Mouse (Mus musculus): Measurements from ENCODE around the gene Dip2b.

The Dip2b gene

GRCm38 (mm10) chr15:100140428-100140827 is 102.0 kb downstream of the Dip2b start:
- DNase-seq = no peak

DNA sequence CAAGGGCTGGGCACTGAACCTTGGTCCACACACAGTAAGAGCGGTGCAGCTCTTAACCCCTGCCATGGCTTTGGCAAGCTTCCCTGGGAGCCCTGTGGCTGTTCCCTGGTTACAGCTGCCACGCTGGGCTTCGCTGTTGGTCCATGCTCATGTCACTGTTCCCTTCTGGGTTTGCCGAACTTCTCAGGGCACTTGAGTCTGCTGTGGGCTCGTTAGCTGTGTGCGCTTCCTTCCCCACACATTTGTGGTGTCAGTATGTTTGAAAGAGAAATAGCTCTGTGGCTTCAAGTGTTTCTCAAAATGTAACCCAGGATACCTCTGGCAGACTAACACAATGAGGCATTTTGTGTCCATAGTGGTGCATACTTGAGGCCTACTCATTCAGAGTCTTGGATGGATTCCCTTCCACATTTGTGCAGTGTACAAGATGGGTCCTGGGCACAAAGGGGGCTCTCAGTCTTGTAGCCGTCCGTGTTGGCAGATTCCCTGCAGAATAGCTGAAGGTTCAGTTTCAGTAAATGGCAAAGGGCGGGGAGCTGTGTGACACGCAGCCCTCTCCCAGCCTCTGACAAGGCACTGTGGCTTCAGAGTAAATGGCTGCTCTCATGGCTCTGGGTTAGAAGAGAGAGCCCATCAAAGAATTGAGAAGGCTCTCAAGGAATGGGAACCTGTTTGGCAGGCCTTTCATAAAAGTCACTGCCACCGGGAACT is 104.8 kb downstream of the Dip2b start:
- DNase-seq = peak; percentile 32 to 41

- DNase-seq = no peak
Observed at GRCm38 (mm10) chr15:100144854-100145824, 106.7 kb downstream of the Dip2b start.

DNA sequence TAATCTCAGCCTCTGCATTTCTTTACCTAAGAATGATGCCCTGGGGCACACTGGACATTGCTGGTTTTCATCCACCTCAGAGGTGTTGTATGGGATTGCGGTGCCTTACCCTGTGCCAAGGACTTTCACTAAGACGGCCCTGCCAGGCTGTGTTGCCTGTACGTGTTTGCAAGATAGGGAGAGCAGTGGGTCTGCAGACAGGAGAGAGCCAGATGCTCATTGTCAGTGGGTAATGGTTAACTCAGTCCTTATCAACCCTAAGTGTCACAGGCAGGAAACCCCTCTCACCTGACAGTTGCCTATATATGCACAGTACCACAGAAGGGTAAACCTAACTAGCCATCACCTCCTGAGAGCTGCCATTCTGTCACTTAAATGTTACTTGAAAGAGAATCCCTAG is 107.5 kb downstream of the Dip2b start:
- no peak for DNase-seq

DNA sequence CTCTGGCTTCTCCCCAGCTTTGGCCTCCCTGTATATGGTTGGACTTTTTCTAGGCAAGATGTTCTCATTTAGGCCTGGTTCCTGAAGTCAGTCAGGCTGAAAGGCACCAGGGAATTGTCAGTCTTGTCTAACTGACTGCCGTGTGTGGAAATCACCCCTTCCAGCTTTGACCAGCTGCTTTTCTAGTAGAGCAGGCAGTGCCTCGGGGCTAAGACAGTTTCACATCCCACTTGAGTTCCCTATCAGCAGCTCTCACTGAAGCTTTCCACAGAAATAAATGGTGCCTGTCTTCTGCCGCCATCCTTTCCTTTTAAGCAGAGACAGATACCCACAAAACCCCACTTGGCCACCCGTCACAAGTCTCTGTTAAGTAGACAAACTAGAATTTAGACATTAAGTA is 112.1 kb downstream of the Dip2b start:
- DNase-seq = no peak

DNA sequence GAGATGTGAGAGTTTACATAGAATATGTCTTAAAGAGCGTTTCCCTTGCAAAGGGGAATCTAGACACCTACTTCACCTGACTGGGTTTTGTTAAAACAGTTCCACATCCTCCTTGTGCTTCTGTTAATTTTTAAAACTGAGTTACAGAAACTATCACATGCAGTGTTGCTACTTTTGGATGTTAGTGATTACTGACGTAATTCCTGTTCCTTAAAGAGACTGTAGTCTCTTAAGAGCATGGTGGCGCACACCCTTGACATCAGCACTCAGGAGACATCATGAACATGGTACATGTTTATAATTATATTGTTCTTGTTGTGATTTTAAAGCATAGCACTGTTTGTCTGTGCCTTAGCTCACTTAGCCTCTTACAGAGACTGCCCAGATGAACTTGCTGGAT is 113.9 kb downstream of the Dip2b start:
- DNase-seq = no peak

DNA sequence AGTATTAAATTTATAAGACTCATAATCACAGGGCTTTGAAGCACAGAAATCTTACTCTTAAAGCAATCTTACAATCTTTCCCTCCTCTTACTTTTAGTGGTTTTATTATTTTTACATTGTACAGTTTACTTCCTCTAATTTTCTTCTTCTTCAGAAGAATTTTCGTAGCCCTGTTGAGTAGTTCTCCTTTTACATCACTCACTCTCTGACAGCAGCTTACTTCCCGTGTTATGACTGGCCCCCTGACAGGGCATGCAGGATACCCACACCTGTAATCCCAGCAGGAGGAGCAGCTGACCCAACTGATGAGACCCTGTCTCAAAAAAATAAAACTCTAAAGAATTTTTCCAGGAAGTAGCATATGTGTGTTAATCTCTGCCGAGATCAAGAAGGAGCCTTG is 114.6 kb downstream of the Dip2b start:
- no peak for DNase-seq

DNA sequence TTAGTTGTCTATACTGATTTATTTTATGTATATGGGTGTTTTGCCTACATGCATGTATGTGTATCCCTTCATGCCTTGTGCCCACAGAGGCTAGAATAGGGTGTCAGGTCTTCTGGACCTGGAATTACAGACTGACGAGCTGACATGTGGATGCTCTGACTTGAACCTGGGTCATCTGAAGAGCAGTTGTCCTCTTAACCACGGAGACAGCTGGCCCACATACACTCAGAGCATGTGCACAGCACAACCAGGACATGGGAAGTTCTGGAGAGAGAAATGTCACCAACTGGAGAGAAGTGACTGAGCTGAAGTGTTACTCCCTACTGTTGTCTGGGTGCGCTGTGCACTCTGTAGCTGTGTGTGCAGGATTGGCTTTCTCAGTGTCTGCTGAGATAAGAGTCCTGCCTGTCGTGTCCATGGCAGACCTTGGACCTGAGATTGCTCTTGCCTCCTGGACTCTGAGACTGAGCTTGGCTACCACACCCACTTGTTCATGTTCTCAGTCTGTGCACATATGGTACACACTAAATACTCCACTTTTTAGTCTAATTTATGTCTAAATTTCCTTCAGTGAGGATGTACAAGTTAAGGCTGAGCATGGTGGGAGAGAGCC is 117.7 kb downstream of the Dip2b start:
- DNase-seq = no peak

GRCm38 (mm10) chr15:100156781-100157470 is 118.5 kb downstream of the Dip2b start:
- DNase-seq = no peak

GRCm38 (mm10) chr15:100158985-100159384 is 120.5 kb downstream of the Dip2b start:
- no peak for DNase-seq

DNA sequence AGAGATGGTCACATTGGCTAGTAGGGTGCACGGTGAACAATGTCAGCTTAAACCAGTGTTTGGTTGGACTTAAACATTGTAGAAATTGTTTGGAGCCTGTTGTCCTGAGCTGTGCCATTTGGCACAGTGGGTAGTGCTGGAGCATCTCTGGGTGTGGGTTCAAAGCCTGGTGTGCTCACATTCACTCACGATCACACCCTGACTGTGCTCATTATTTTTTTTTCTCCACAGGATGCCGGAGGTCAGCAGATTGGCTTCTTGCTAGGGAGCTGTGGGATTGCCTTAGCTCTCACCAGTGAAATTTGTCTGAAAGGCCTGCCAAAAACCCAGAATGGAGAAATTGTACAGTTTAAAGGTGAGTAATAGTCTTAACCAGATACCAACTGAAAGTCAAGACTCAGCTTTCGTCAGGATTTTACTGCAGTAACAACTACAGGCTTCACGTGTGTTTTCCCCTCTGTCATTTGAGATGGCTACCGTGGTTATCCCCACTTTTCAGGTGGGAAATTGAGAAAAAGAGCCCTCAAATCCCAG is 123.3 kb downstream of the Dip2b start:
- peak; percentile 50 to 58 for DNase-seq

- DNase-seq = peak in 1 of 2 experiments; percentile 20
Observed at GRCm38 (mm10) chr15:100163381-100164051, 125.1 kb downstream of the Dip2b start.

GRCm38 (mm10) chr15:100166464-100166863 is 128.0 kb downstream of the Dip2b start:
- peak; percentile 48 to 61 for DNase-seq

DNA sequence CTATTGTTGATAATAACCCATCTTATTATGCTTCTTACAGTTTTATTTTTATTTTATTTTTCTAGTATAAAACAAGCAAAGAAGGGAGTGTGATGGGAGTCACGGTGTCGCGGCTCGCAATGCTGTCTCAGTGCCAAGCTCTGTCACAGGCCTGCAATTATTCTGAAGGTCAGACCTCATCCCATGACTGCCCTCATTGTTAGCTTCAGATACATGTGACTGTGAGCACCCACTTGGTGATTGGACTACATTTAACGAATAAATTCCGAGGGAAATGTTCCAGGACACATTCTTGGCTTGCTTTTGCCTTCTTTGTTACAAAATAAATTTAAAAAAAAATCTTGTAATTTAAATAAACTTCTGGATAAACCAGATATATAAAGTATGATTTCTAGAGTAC is 129.3 kb downstream of the Dip2b start:
- no peak for DNase-seq

DNA sequence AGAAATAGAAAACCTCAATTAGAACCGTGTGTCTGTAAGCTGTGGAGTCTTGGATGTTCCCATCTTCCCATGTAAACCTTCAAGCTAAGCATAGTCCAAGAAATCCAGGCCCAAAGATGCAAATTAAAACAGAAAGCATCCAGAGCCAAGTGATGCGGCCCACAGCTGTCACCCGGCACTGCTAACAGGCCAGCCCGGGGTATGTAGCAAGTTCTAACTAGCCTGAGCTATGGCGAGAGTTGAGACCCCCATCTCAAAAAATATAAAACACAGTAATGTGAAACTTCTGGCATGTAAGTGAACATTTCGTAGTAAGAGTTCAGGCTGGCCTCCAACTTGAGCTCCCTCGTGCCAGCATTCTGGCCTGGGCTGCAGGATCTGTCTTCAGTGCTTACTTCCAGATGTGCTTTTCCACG is 129.7 kb downstream of the Dip2b start:
- no peak for DNase-seq

- DNase-seq = no peak
Observed at GRCm38 (mm10) chr15:100175176-100175575, 136.7 kb downstream of the Dip2b start.

GRCm38 (mm10) chr15:100177167-100177566 is 138.7 kb downstream of the Dip2b start:
- DNase-seq = no peak

GRCm38 (mm10) chr15:100177575-100177974 is 139.1 kb downstream of the Dip2b start:
- no peak for DNase-seq

DNA sequence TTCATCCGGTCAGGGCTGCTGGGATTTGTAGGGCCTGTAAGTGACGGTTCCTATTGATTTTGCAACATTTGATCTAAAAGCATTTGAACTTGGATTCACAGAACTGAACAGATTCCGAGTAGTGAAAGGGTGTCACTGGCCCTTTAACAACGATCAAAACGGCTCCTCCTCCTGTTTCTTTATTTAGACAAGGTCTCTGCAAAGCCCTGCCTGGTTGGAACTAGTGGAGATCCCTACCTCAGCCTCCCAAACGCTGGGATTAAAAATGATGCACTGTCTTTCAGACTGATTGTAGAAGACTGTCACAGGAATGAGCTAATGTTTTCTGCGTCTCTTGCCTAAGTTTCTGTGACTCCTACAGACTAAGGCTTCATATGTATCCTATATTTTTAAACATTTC is 140.0 kb downstream of the Dip2b start:
- no peak for DNase-seq

DNA sequence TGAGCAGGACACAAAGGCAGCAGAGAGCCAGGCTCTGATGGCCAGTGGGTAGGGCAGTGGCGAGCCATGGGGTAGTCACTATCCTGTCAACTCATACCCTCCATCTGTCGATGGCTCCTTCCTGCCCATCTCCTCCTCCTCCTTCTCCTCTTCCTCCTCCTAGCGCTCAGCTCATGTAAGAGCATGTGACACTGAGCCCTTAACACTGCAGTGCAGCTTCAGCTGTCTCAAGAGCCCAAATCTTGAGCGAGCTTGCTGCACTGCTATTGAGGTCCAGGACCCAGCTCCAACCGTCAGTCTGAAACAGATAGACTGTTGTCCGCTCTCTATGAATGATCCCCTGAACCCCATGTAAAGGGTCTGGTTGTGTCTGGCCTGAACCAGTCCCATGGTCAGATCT is 141.2 kb downstream of the Dip2b start:
- DNase-seq = peak in 1 of 2 experiments; percentile 33

GRCm38 (mm10) chr15:100180221-100180620 is 141.8 kb downstream of the Dip2b start:
- DNase-seq = peak; percentile 82 to 84

DNA sequence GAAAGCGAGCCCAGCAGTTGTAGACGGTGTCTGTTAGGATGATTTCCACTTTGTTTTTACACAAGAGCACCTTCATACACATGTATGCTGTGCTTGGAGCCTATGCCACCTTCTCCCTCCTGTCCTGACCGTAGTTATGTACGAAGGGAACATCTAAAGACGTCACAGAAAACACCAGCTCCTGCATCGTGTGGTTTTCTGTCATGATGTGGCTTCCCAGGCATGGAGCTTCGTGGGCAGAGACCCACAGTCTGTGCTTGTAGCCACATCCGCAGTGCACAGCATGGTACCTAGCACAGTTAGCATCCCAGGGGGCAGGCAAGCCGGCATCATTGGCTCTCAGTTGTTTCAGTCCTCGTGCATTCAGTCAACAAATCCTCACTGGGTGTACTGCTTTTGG is 143.4 kb downstream of the Dip2b start:
- no peak for DNase-seq

All from cerebellum, adult 18-20 months (tissue).